Mouse (Mus musculus): ENCODE data around the gene Wrnip1.

Gene Wrnip1

GRCm38 (mm10) chr13:32802259-32803081 lies 632 bp downstream of the Wrnip1 start, which contains the start of gene D930007J09Rik:
TSS of gene D930007J09Rik (minus strand) at chr13:32802849.
- ChIA-PET CTCF (interaction anchor here (0.6 to 1.7 kb wide), 5 partner anchors 25 to 1142 kb away, joined by 3 to 6 read pairs (median 3); no protein-coding TSS in a partner anchor), POLR2A (interaction anchor here in 3 of 4 experiments (0.5 to 1.5 kb wide), 12 partner anchors 9 to 1308 kb away, joined by 3 to 5 read pairs (median 3); partner anchors contain the start of gene Serpinb6c (in 1 of the 3))

GRCm38 (mm10) chr13:32803701-32804345 lies 2.0 kb downstream of the Wrnip1 start:
- POLR2A ChIA-PET, result interaction anchor here in 1 of 4 experiments (0.6 to 0.9 kb wide), 2 partner anchors 326 to 1100 kb away, joined by 3 read pairs; no protein-coding TSS in a partner anchor
- CTCF ChIA-PET, result interaction anchor here in 3 of 4 experiments (0.6 to 1.6 kb wide), 4 partner anchors 23 to 38 kb away, joined by 3 to 5 read pairs (median 3); no protein-coding TSS in a partner anchor

GRCm38 (mm10) chr13:32806820-32807219 lies 5.0 kb downstream of the Wrnip1 start:
- POLR2A ChIA-PET, result interaction anchor here in 3 of 4 experiments (0.5 to 1.9 kb wide), 5 partner anchors 11 to 362 kb away, joined by 3 to 6 read pairs (median 4); partner anchors contain the start of gene Serpinb1a (in 1 of the 3)
- CTCF ChIA-PET, result interaction anchor here in 2 of 4 experiments (1.1 to 1.6 kb wide), 2 partner anchors 21 kb away, joined by 5 to 9 read pairs; no protein-coding TSS in a partner anchor

DNA sequence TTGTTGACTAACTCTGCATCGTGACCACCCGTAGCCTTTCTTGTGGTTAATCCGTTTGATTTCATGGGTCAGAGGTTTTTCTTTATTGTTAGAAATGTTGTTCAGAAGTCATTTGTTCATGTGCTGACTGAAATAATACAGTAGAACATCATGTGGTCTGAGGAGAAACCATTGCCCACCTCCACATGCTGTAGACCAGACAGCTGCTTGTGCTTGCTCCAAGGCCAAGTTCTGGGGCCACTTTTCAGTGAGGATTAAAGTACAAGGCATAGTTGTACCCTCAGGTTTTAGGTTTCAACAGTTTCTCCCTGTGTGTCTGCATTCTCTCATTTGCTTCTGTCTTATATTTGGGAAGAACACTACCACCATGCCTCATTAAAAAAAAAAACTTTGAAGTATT lies 5.8 kb downstream of the Wrnip1 start:
- POLR2A ChIA-PET, result interaction anchor here in 3 of 4 experiments (0.5 to 1.9 kb wide), 5 partner anchors 10 to 362 kb away, joined by 3 to 6 read pairs (median 4); partner anchors contain the start of gene Serpinb1a (in 1 of the 3)
- CTCF ChIA-PET, result interaction anchor here in 2 of 4 experiments (1.1 to 1.6 kb wide), 2 partner anchors 20 kb away, joined by 5 to 9 read pairs; no protein-coding TSS in a partner anchor

DNA sequence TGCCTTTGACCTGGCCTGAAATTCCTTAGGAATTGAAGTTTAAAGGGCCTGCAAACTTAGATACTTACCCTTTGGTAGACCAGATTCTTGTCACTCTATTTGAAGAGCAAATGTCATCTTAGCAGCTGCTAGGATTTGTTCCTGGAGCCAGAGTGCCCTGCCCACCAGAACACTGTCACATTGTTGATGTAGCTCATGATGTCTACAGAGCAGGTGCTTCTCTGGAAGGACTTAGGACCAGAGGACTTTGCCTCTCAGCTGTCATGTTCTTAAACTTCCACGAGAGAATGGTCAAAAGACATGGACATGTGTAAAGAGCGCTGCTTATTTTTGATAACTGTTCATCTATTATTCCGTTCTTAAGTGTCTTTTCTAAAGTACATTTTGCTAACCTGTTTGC lies 17.4 kb downstream of the Wrnip1 start:
- CTCF ChIA-PET, result interaction anchor here in 1 of 4 experiments (1.0 kb wide), 1 partner anchor 9 kb away, joined by 3 read pairs; no protein-coding TSS in a partner anchor
- POLR2A ChIA-PET, result no interaction called here

DNA sequence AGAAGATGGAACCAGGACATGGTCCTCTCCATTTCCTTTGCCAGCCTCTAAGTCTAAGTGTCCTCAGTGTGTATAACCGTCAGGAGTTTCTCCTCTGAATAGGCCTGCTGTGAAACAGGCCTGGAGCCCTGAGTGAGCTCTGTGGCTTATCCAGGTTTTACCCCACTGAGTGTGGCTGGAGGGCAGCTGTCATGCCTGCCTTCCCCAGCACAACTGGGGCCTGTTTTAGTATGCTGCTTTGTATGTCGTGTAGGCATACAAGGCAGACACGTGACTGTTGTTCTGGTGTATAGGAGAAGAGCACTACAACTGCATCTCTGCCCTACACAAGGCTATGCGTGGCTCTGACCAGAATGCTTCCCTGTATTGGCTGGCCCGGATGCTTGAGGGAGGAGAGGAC lies 18.1 kb downstream of the Wrnip1 start:
- CTCF ChIA-PET, result interaction anchor here in 1 of 4 experiments (1.0 kb wide), 1 partner anchor 8 kb away, joined by 3 read pairs; no protein-coding TSS in a partner anchor
- POLR2A ChIA-PET, result interaction anchor here in 1 of 4 experiments (1.9 kb wide), 1 partner anchor 13 kb away, joined by 6 read pairs; no protein-coding TSS in a partner anchor

DNA sequence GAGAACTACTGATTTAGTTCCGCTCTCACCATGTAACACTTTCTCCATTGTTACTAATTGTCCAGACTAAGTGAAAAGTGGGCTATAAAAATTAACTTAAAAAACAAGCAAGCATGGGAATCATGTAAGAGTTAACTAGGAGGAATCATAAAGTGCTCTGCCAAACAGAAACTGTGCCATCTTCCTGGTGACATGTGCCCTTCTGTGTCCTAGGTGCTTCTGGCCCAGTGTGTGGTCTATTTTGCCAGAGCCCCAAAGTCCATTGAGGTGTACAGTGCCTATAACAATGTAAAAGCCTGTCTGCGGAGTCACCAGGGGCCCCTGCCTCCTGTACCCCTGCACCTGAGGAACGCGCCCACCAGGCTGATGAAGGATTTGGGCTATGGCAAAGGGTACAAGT lies 19.8 kb downstream of the Wrnip1 start:
- ChIA-PET POLR2A (no interaction called here), CTCF (no interaction called here)

DNA sequence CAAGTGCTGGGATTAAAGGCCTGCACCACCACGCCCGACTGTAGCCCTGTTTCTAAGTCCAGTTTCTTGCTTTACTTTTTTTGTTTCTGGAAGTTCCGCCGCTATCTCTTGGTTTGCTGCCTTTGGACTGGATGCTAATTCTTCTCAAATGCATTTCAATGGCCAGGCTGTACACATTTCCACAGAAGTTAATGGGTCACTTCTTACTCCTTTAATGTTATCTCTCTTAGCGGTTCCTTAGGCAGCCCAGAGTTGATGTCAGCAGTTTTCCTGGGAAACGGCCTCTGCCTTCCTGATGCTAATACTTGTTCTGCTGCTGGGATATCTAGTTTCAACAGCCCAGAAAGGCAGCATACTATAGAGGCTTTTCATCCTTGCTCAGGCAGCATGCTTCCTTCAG lies 21.3 kb downstream of the Wrnip1 start:
- CTCF ChIA-PET, result no interaction called here
- POLR2A ChIA-PET, result no interaction called here

DNA sequence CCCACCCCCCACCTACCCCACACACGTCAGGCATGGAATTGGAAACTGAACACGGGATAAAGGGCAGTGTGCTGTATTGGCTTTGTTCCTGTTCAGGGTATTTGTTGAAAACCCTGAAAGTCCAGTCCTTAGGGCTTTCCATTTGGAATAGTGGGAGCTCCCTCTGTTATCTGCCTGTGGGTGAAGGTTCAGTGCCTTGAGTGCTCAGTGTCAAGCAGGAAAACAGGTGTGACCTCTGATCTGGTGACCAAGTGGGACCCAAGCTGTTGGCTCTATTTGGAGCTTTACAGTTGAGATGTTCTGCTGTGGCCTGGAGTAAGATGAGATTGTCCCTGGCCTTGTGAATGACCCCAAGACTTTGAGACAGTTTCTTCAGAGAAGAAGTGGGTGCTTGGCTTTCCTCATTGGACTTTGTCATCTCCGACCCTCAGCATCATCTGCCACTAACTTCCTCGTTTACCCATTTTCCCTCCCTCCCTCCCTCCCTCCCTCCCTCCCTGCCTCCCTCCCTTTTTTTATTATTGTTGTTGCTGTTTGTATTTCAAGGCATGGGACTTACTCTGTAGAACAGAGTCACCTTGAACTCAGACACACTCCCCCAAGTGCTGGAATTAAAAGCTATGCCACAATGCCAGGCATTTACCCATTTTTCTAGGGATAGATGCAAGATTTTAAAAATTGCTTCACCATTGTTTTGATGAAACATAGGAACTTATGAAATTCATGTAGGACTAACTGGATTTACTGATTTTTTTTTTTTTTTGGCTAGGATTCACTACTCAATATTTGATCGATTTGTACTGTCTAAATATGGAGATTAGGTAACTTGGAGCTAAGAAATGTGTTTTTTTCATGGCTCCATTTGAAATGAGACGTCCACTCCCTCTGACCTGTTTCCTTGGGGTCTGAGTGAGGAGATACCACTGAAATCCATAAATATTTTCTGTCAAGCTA lies 22.8 kb downstream of the Wrnip1 start:
- POLR2A ChIA-PET, result no interaction called here
- CTCF ChIA-PET, result interaction anchor here in 1 of 4 experiments (0.6 kb wide), 1 partner anchor 1616 kb away, joined by 12 read pairs; no protein-coding TSS in a partner anchor

GRCm38 (mm10) chr13:32825546-32825945 lies 23.7 kb downstream of the Wrnip1 start:
- CTCF ChIA-PET, result no interaction called here
- POLR2A ChIA-PET, result no interaction called here

- CTCF ChIA-PET, result interaction anchor here (0.6 to 2.2 kb wide), 24 partner anchors 8 to 1078 kb away, joined by 3 to 11 read pairs (median 3); partner anchors contain the start of genes Serpinb1a (in 2 of the 4), D930007J09Rik (in 1 of the 4), Serpinb6c (in 1 of the 4) and Wrnip1 (in 1 of the 4)
- POLR2A ChIA-PET, result interaction anchor here in 1 of 4 experiments (1.0 to 1.2 kb wide), 3 partner anchors 20 to 25 kb away, joined by 3 to 4 read pairs (median 3); partner anchors contain the start of genes Serpinb1a and Wrnip1
Observed at GRCm38 (mm10) chr13:32827111-32827822, 25.4 kb downstream of the Wrnip1 start.

DNA sequence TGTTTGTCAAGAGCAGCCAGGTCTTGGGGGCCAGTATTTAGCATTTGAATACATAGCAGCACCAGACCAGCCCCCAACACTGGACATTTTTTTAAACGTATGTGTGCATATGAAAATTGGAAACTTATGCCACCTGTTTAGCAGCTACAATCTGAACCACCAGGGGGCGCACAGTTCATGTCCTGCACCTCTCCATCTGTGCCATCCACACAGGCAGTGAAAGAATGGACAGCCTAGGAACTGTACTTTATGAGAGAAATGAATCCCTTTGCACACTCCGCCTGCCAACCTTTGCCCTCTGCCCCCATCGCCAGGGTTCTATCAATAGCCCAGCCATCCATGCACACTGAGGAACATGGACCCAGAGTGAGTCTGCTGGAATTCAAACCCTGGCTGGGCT lies 26.1 kb downstream of the Wrnip1 start:
- ChIA-PET CTCF (interaction anchor here (0.5 to 2.2 kb wide), 25 partner anchors 8 to 1078 kb away, joined by 3 to 11 read pairs (median 3); partner anchors contain the start of genes Serpinb1a (in 2 of the 4), D930007J09Rik (in 1 of the 4), Serpinb6c (in 1 of the 4) and Wrnip1 (in 1 of the 4)), POLR2A (interaction anchor here in 1 of 4 experiments (1.0 to 1.2 kb wide), 3 partner anchors 21 to 26 kb away, joined by 3 to 4 read pairs (median 3); partner anchors contain the start of genes Serpinb1a and Wrnip1)

GRCm38 (mm10) chr13:32828886-32829285 lies 27.0 kb downstream of the Wrnip1 start:
- ChIA-PET POLR2A (no interaction called here), CTCF (interaction anchor here in 1 of 4 experiments (2.2 kb wide), 1 partner anchor 72 kb away, joined by 6 read pairs; no protein-coding TSS in a partner anchor)

DNA sequence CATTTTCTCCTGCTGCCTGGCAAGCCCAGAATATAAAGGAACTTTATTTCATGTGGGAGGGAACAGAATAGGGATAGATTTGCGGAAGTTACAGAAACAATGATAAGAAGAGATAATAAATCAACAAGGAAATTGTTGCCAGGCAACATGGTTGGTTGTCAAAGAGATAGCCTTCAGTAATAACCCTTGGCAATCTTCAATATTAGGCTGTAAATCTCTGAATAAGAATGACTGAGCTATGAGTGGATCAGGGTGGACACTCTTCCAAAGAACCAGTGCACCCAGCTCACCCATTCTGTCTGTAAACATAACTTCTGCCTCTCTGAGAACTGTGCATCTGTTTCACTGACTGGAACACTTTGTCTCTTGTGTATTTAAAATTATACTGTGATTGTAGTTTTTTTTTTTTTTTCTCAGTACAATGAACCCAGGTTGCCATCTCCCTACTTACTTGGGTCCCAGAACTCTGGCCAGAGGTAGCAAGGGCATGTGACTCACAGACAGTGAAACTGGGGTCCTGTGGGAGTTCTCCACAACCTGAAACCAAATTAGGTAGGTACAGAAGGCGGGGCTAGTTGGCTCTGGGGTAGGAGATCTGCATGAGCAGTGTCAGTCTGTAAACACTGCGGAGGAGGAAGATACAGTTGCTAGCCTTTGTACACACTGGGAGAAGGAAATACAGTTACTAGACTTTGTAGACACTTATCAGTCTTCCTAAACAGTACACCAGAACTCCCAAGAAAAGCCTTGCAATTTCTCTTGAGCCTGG lies 29.9 kb downstream of the Wrnip1 start:
- ChIA-PET CTCF (no interaction called here), POLR2A (no interaction called here)

DNA sequence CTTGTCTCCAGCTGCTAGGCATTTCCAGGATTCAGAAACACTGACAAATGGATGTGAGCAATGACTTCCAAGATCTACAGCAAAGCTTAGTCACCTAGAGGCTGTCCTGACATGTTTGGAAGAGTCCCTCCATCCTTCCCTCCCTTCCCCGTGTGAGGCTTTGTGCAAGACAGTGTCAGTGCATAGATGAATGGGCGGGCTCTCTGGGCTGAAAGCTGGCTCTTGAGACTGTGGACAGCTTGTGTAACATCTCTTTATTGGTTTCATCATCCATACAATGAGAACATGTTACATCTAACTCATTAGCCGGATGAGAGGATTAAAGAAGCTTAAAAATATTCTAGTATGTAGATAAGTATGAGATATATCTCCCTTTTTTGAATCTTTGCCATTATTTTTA lies 30.9 kb downstream of the Wrnip1 start:
- POLR2A ChIA-PET, result interaction anchor here in 1 of 4 experiments (1.1 kb wide), 1 partner anchor 19 kb away, joined by 3 read pairs; no protein-coding TSS in a partner anchor
- CTCF ChIA-PET, result no interaction called here

- ChIA-PET CTCF (no interaction called here), POLR2A (interaction anchor here in 1 of 4 experiments (1.1 kb wide), 1 partner anchor 19 kb away, joined by 3 read pairs; no protein-coding TSS in a partner anchor)
Observed at GRCm38 (mm10) chr13:32833237-32833636, 31.4 kb downstream of the Wrnip1 start.

Data from embryonic stem cell, embryonic (primary cell).